Mouse (Mus musculus): ENCODE measurements around the gene Slc22a1.

DNA sequence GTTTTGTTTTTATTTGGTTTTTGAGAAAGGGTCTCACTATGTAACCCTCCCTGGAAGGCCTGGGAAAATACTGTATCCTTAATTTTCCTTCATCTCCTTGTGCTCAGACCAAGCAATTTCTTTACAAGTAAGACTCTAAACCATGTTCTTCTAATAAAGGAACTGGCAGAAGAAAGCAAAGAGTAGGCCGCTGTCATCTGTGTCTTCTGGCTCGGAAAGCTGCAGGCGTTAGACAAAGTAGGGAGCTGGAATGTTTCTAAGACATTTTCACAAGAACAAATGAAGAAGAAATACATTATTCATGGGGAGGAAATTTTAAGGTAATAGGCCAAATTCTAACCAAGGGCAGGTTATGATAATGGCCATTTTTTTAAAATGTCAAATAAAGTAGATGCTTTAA lies 21.6 kb downstream of the Slc22a1 start:
- TF ChIP-seq CTCF (conservative IDR thresholded peaks at IDR 0.05; ENCODE audit: insufficient read depth, insufficient read length, low read depth, low read length) (no peak), POLR2A (IDR thresholded peaks at IDR 0.05; ENCODE audit: low read depth, low read length) (no peak)

Measured in kidney, adult 2 months (tissue).